Comparison of ENCODE assay signal across 32 mouse cellular contexts in the genomic region with DNA sequence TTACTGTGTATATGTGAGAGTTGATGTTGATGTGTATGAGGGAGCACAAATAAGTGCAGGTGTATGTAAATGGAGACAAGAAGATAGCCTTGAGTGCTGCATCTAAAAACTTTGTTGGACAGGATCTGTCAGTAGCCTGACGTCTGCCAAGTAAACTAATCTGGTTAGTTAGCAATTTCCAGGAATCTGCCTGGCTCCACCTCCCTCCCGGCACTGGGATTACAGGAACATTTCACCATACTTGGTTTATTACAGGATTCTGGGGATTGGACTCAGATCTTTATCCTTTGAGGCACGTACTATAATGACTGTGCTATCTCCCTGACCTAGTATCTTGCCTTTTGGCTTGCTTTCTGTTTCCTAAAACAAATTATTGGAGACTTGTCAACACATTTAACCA. TPM values are rescaled to one million over a fixed set of nuclear protein-coding genes. Genes with fewer than 3 reads are reported as not detected.
DNase-seq lines count a peak whose midpoint lies in the region; ATAC-seq and TF ChIP-seq lines count a peak whose summit lies in the region.
"Had no signal": no experiment of that assay in that cellular context is flagged by ENCODE, and none has a peak within 500 bp of the region (broad histone marks: within the 10 kb centered on the region; RNA-seq: fewer than 3 reads in every experiment).

No protein-coding gene starts in this region.

- H3K9me3 ChIP-seq in liver, embryonic 12.5 days (replicated peaks): no peaks in the 10 kb centered on the region
- H3K9me3 ChIP-seq: embryonic facial prominence, embryonic 10.5 days; embryonic facial prominence, embryonic 13.5 days; forebrain, embryonic 10.5 days; forebrain, embryonic 13.5 days; G1E; heart, embryonic 12.5 days; heart, embryonic 15.5 days; hindbrain, embryonic 10.5 days had no signal

- H3K4me1 ChIP-seq in liver, adult 2 months (ENCODE audit: control insufficient read depth, insufficient read depth, low read length): no peaks in the 10 kb centered on the region
- H3K4me1 ChIP-seq in liver, embryonic 12.5 days: no peaks in the 10 kb centered on the region
- H3K4me1 ChIP-seq: embryonic facial prominence, embryonic 10.5 days; embryonic facial prominence, embryonic 13.5 days; forebrain, embryonic 10.5 days; forebrain, embryonic 13.5 days; heart, embryonic 12.5 days; heart, embryonic 15.5 days; hindbrain, embryonic 10.5 days; hindbrain, embryonic 13.5 days had no signal

- no peak overlapping the region for H3K27ac ChIP-seq in liver, adult 2 months (replicated peaks; ENCODE audit: insufficient read depth, low read depth, low read length)
- no peak overlapping the region for H3K27ac ChIP-seq in liver, embryonic 12.5 days
- H3K27ac ChIP-seq: embryonic facial prominence, embryonic 10.5 days; embryonic facial prominence, embryonic 13.5 days; forebrain, embryonic 10.5 days; forebrain, embryonic 13.5 days; gastrocnemius, adult 2 months; heart, embryonic 15.5 days; hindbrain, embryonic 10.5 days; hindbrain, embryonic 13.5 days had no signal

- peak; percentile 6 for DNase-seq in adrenal gland, adult 2 months
- DNase-seq in adrenal gland, postnatal 4 days (ENCODE audit: low spot score in 2 of 2): no peak
- DNase-seq in kidney, adult 8-10 months: peak; percentile 6 to 62
- DNase-seq in kidney, postnatal 10 days: no peak
- peak; percentile 89 for DNase-seq in liver, adult 2 months (ENCODE audit: extremely low read depth, low read depth, low spot score)
- DNase-seq: adrenal gland, postnatal 14 days; cerebellum, adult 11-12 months; cerebellum, adult 8-10 months; cerebellum, postnatal 10 days; cerebellum, postnatal 36 days; embryo, embryonic 11 days; gastrocnemius, adult 2 months; gastrocnemius, postnatal 14 days; heart, adult 18-20 months; heart, postnatal 10 days; heart, postnatal 36 days had no signal

- no peaks in the 10 kb centered on the region for H3K27me3 ChIP-seq in liver, adult 2 months (ENCODE audit: control insufficient read depth, insufficient read depth, low read length)
- H3K27me3 ChIP-seq in liver, embryonic 12.5 days (replicated peaks): no peaks in the 10 kb centered on the region
- H3K27me3 ChIP-seq: CH12.LX; embryonic facial prominence, embryonic 13.5 days; forebrain, embryonic 13.5 days; heart, embryonic 12.5 days; heart, embryonic 15.5 days; hindbrain, embryonic 13.5 days had no signal

- no peak for TF ChIP-seq POLR2A in liver, adult 2 months (IDR thresholded peaks at IDR 0.05; ENCODE audit: extremely low read depth, insufficient read depth, low read length)

- H3K79me2 ChIP-seq in liver, adult 2 months (ENCODE audit: control insufficient read depth, insufficient read depth, low read length): no peaks in the 10 kb centered on the region

- H3K4me3 ChIP-seq in liver, adult 2 months (ENCODE audit: insufficient read depth, low read depth, low read length): no peak overlapping the region
- no peak overlapping the region for H3K4me3 ChIP-seq in liver, embryonic 12.5 days
- H3K4me3 ChIP-seq: embryonic facial prominence, embryonic 10.5 days; embryonic facial prominence, embryonic 13.5 days; erythroblast, embryonic 14.5 days; forebrain, embryonic 10.5 days; forebrain, embryonic 13.5 days; gastrocnemius, adult 2 months; heart, embryonic 12.5 days; heart, embryonic 15.5 days; hindbrain, embryonic 10.5 days; hindbrain, embryonic 13.5 days had no signal

- WGBS in liver, adult 2 months: 18% methylated on average over 3 of the region's 3 CpGs
- WGBS in liver, embryonic 12.5 days (ENCODE audit: insufficient replicate concordance): 49% methylated on average over 3 of the region's 3 CpGs

- no peak overlapping the region for H3K9ac ChIP-seq in liver, adult 2 months (ENCODE audit: low read depth, low read length)
- H3K9ac ChIP-seq in liver, embryonic 12.5 days: no peak overlapping the region
- H3K9ac ChIP-seq: embryonic facial prominence, embryonic 13.5 days; forebrain, embryonic 13.5 days; heart, embryonic 12.5 days; heart, embryonic 15.5 days; hindbrain, embryonic 13.5 days had no signal

- no peak overlapping the region for H3K4me2 ChIP-seq in liver, embryonic 12.5 days
- H3K4me2 ChIP-seq: embryonic facial prominence, embryonic 13.5 days; forebrain, embryonic 13.5 days; heart, embryonic 12.5 days; heart, embryonic 15.5 days; hindbrain, embryonic 13.5 days had no signal

- no peak for ATAC-seq in liver, embryonic 12.5 days
- ATAC-seq: forebrain, embryonic 13.5 days; hindbrain, embryonic 16.5 days; Patski had no signal

- no peak for TF ChIP-seq CTCF in liver, adult 2 months (IDR thresholded peaks at IDR 0.05; ENCODE audit: low read depth, low read length)

- no peaks in the 10 kb centered on the region for H3K36me3 ChIP-seq in liver, adult 2 months (ENCODE audit: control insufficient read depth, insufficient read depth, low read length)
- no peaks in the 10 kb centered on the region for H3K36me3 ChIP-seq in liver, embryonic 12.5 days
- H3K36me3 ChIP-seq: embryonic facial prominence, embryonic 10.5 days; embryonic facial prominence, embryonic 13.5 days; forebrain, embryonic 10.5 days; G1E; heart, embryonic 12.5 days; heart, embryonic 15.5 days; hindbrain, embryonic 10.5 days; hindbrain, embryonic 13.5 days had no signal

RNA-seq across cellular contexts. Expression of gene Slc13a1, which starts 40.0 kb away (rescaled TPM):
- total RNA-seq in adrenal gland, adult 2 months (2021): under 1 TPM; 0.10 to 0.14 TPM
- not detected in 2 replicates for polyA plus RNA-seq in adrenal gland, adult 2 months (2012; rRNA removed)
- 1 to 10 TPM in 1 of 2 experiments, under 1 TPM in 1; 0.28 to 5.5 TPM for total RNA-seq in adrenal gland, postnatal 4 days (2021)
- total RNA-seq in liver, adult 2 months (2014; rRNA removed): 0.20 TPM in 1 of 2 replicates, not detected in the other
- 0.09 TPM in 1 of 2 replicates, not detected in the other for polyA plus RNA-seq in liver, adult 2 months (2012; rRNA removed)
- polyA plus RNA-seq in liver, embryonic 12.5 days (2016; fragmentation: Nextera tagmentation; extraction: Ambion mirVana): not detected in 2 replicates
- total RNA-seq: adrenal gland, postnatal 14 days; CH12.LX; gastrocnemius, postnatal 14 days; heart, postnatal 10 days had no signal
- polyA plus RNA-seq: brain, embryonic 14.5 days; cortical plate, adult 2 months; embryonic facial prominence, embryonic 13.5 days; erythroblast, embryonic 14.5 days; G1E; heart, embryonic 12.5 days; heart, embryonic 15.5 days; Patski had no signal

Comparison
In these comparisons a context has a peak if more than half of its experiments do, and no peak if none do; other contexts are left out.
1. DNase-seq: peak in adrenal gland, adult 2 months (single experiment), kidney, adult 8-10 months (2 of 2) and liver, adult 2 months (single experiment); none in adrenal gland, postnatal 4 days (0 of 2) and kidney, postnatal 10 days (single experiment).